Mouse (Mus musculus): ENCODE data around the gene Slc4a3. TPM values are rescaled to one million over a fixed set of nuclear protein-coding genes. Genes with fewer than 3 reads are reported as not detected.
A peak's percentile ranks its signal among the peaks of the same experiment; 100 is the strongest.

Gene Slc4a3
- polyA plus RNA-seq, 1 experiment from 2014 or later: 14.2 TPM

- H3K36me3 ChIP-seq (ENCODE audit: control insufficient read depth, insufficient read depth, low read length): peaks cover 7% of the 10 kb centered on the region
- H3K27me3 ChIP-seq (ENCODE audit: control insufficient read depth, insufficient read depth, low read length): no peaks in the 10 kb centered on the region
- H3K4me2 ChIP-seq: no peak overlapping the region
- no peaks in the 10 kb centered on the region for H3K9me3 ChIP-seq (replicated peaks; ENCODE audit: control insufficient read depth, low read length)
- no peak for ATAC-seq (replicated peaks; ENCODE audit: insufficient number of reproducible peaks, low FRiP score, low TSS enrichment)
- no peak overlapping the region for H3K9ac ChIP-seq (ENCODE audit: low read depth, low read length)
- 62% methylated on average over 17 of the region's 17 CpGs for WGBS (ENCODE audit: insufficient replicate concordance)
- no peak overlapping the region for H3K27ac ChIP-seq (ENCODE audit: low read depth, low read length)
- no peak overlapping the region for H3K4me3 ChIP-seq (ENCODE audit: low read depth, low read length)
- peaks cover 15% of the 10 kb centered on the region for H3K4me1 ChIP-seq (ENCODE audit: control insufficient read depth, insufficient read depth, low read length)
Measured at GRCm38 (mm10) chr1:75549289-75550279, 3.5 kb downstream of the Slc4a3 start.

- no peak overlapping the region for H3K4me2 ChIP-seq
- H3K36me3 ChIP-seq (ENCODE audit: control insufficient read depth, insufficient read depth, low read length): peaks cover 9% of the 10 kb centered on the region
- H3K9ac ChIP-seq (ENCODE audit: low read depth, low read length): no peak overlapping the region
- no peaks in the 10 kb centered on the region for H3K27me3 ChIP-seq (ENCODE audit: control insufficient read depth, insufficient read depth, low read length)
- no peak overlapping the region for H3K27ac ChIP-seq (ENCODE audit: low read depth, low read length)
- 80% methylated on average over 15 of the region's 15 CpGs for WGBS (ENCODE audit: insufficient replicate concordance)
- H3K4me3 ChIP-seq (ENCODE audit: low read depth, low read length): no peak overlapping the region
- H3K9me3 ChIP-seq (replicated peaks; ENCODE audit: control insufficient read depth, low read length): no peaks in the 10 kb centered on the region
- ATAC-seq (replicated peaks; ENCODE audit: insufficient number of reproducible peaks, low FRiP score, low TSS enrichment): no peak
- H3K4me1 ChIP-seq (ENCODE audit: control insufficient read depth, insufficient read depth, low read length): peaks cover 15% of the 10 kb centered on the region
Measured at GRCm38 (mm10) chr1:75550586-75550985, 4.5 kb downstream of the Slc4a3 start.

- Histone ChIP-seq H3K27me3 (ENCODE audit: control insufficient read depth, insufficient read depth, low read length) (no peaks in the 10 kb centered on the region), H3K4me3 (ENCODE audit: low read depth, low read length) (no peak overlapping the region), H3K9ac (ENCODE audit: low read depth, low read length) (no peak overlapping the region), H3K27ac (ENCODE audit: low read depth, low read length) (no peak overlapping the region), H3K36me3 (ENCODE audit: control insufficient read depth, insufficient read depth, low read length) (peaks cover 14% of the 10 kb centered on the region), H3K4me2 (no peak overlapping the region), H3K4me1 (ENCODE audit: control insufficient read depth, insufficient read depth, low read length) (peaks cover 17% of the 10 kb centered on the region), H3K9me3 (replicated peaks; ENCODE audit: control insufficient read depth, low read length) (no peaks in the 10 kb centered on the region)
- ATAC-seq (replicated peaks; ENCODE audit: insufficient number of reproducible peaks, low FRiP score, low TSS enrichment): no peak
- WGBS (ENCODE audit: insufficient replicate concordance): 88% methylated on average over 7 of the region's 7 CpGs
Measured at GRCm38 (mm10) chr1:75555680-75556079, 9.6 kb downstream of the Slc4a3 start.

- Histone ChIP-seq H3K36me3 (ENCODE audit: control insufficient read depth, insufficient read depth, low read length) (peaks cover 14% of the 10 kb centered on the region), H3K4me3 (ENCODE audit: low read depth, low read length) (no peak overlapping the region), H3K4me2 (no peak overlapping the region), H3K27me3 (ENCODE audit: control insufficient read depth, insufficient read depth, low read length) (no peaks in the 10 kb centered on the region), H3K9me3 (replicated peaks; ENCODE audit: control insufficient read depth, low read length) (no peaks in the 10 kb centered on the region), H3K27ac (ENCODE audit: low read depth, low read length) (no peak overlapping the region), H3K4me1 (ENCODE audit: control insufficient read depth, insufficient read depth, low read length) (peaks cover 17% of the 10 kb centered on the region), H3K9ac (ENCODE audit: low read depth, low read length) (no peak overlapping the region)
- WGBS (ENCODE audit: insufficient replicate concordance): 77% methylated on average over 9 of the region's 9 CpGs
- ATAC-seq (replicated peaks; ENCODE audit: insufficient number of reproducible peaks, low FRiP score, low TSS enrichment): no peak
Measured at GRCm38 (mm10) chr1:75556143-75556781, 10.2 kb downstream of the Slc4a3 start.

- no peak overlapping the region for H3K4me2 ChIP-seq
- 88% methylated on average over 7 of the region's 7 CpGs for WGBS (ENCODE audit: insufficient replicate concordance)
- H3K4me1 ChIP-seq (ENCODE audit: control insufficient read depth, insufficient read depth, low read length): peaks cover 17% of the 10 kb centered on the region
- H3K9me3 ChIP-seq (replicated peaks; ENCODE audit: control insufficient read depth, low read length): no peaks in the 10 kb centered on the region
- no peak for ATAC-seq (replicated peaks; ENCODE audit: insufficient number of reproducible peaks, low FRiP score, low TSS enrichment)
- H3K9ac ChIP-seq (ENCODE audit: low read depth, low read length): no peak overlapping the region
- H3K27me3 ChIP-seq (ENCODE audit: control insufficient read depth, insufficient read depth, low read length): no peaks in the 10 kb centered on the region
- H3K27ac ChIP-seq (ENCODE audit: low read depth, low read length): no peak overlapping the region
- H3K4me3 ChIP-seq (ENCODE audit: low read depth, low read length): no peak overlapping the region
- H3K36me3 ChIP-seq (ENCODE audit: control insufficient read depth, insufficient read depth, low read length): peaks cover 12% of the 10 kb centered on the region
Measured at GRCm38 (mm10) chr1:75557041-75557440, 11.0 kb downstream of the Slc4a3 start.

GRCm38 (mm10) chr1:75558388-75559178 lies 12.5 kb downstream of the Slc4a3 start:
- H3K9me3 ChIP-seq (replicated peaks; ENCODE audit: control insufficient read depth, low read length): no peaks in the 10 kb centered on the region
- no peak overlapping the region for H3K4me3 ChIP-seq (ENCODE audit: low read depth, low read length)
- H3K27me3 ChIP-seq (ENCODE audit: control insufficient read depth, insufficient read depth, low read length): no peaks in the 10 kb centered on the region
- no peak for ATAC-seq (replicated peaks; ENCODE audit: insufficient number of reproducible peaks, low FRiP score, low TSS enrichment)
- H3K4me1 ChIP-seq (ENCODE audit: control insufficient read depth, insufficient read depth, low read length): peaks cover 17% of the 10 kb centered on the region
- peaks cover 8% of the 10 kb centered on the region; the same call in 1 of the 2 replicates for H3K36me3 ChIP-seq (ENCODE audit: control insufficient read depth, insufficient read depth, low read length)
- H3K27ac ChIP-seq (ENCODE audit: low read depth, low read length): peak overlapping the region; percentile 91
- WGBS (ENCODE audit: insufficient replicate concordance): 75% methylated on average over 18 of the region's 18 CpGs
- peak overlapping the region; percentile 51 for H3K4me2 ChIP-seq
- H3K9ac ChIP-seq (ENCODE audit: low read depth, low read length): peak overlapping the region; percentile 53

- H3K4me3 ChIP-seq (ENCODE audit: low read depth, low read length): no peak overlapping the region
- H3K27ac ChIP-seq (ENCODE audit: low read depth, low read length): peak overlapping the region; percentile 91
- no peaks in the 10 kb centered on the region for H3K9me3 ChIP-seq (replicated peaks; ENCODE audit: control insufficient read depth, low read length)
- H3K27me3 ChIP-seq (ENCODE audit: control insufficient read depth, insufficient read depth, low read length): no peaks in the 10 kb centered on the region
- peaks cover 17% of the 10 kb centered on the region for H3K4me1 ChIP-seq (ENCODE audit: control insufficient read depth, insufficient read depth, low read length)
- H3K9ac ChIP-seq (ENCODE audit: low read depth, low read length): peak overlapping the region; percentile 53
- peak overlapping the region; percentile 51 for H3K4me2 ChIP-seq
- peaks cover 7% of the 10 kb centered on the region; the same call in 1 of the 2 replicates for H3K36me3 ChIP-seq (ENCODE audit: control insufficient read depth, insufficient read depth, low read length)
- ATAC-seq (replicated peaks; ENCODE audit: insufficient number of reproducible peaks, low FRiP score, low TSS enrichment): peak; percentile 78
- 6% methylated on average over 17 of the region's 17 CpGs for WGBS (ENCODE audit: insufficient replicate concordance)
Measured at GRCm38 (mm10) chr1:75559212-75559925, 13.3 kb downstream of the Slc4a3 start.

Measured in heart, embryonic 11.5 days (tissue).